Mouse (Mus musculus): ENCODE data around the gene Ptdss2. TPM values are rescaled to one million over a fixed set of nuclear protein-coding genes. Genes with fewer than 3 reads are reported as not detected.

The Ptdss2 gene
- polyA plus RNA-seq, 1 experiment from 2014 or later = 64.5 TPM

- no peak for ATAC-seq (ENCODE audit: low read depth)
- Histone ChIP-seq H3K4me1 (ENCODE audit: control insufficient read depth, insufficient read depth, low read length) (peaks cover 15% of the 10 kb centered on the region), H3K4me3 (ENCODE audit: low read depth, low read length) (peak overlapping the region; percentile 56), H3K36me3 (ENCODE audit: control insufficient read depth, insufficient read depth, low read length) (no peaks in the 10 kb centered on the region), H3K9ac (ENCODE audit: low read depth, low read length) (peak overlapping the region; percentile 69), H3K4me2 (ENCODE audit: low read depth, low read length) (peak overlapping the region; percentile 71), H3K27me3 (replicated peaks; ENCODE audit: control insufficient read depth, insufficient read depth, low read length) (no peaks in the 10 kb centered on the region), H3K27ac (replicated peaks; ENCODE audit: low read depth, low read length) (peak overlapping the region; percentile 86), H3K9me3 (ENCODE audit: control insufficient read depth, low read length) (no peaks in the 10 kb centered on the region)
- no peak for DNase-seq (ENCODE audit: low spot score)
- WGBS = 77% methylated on average over 5 of the region's 5 CpGs
Measured at GRCm38 (mm10) chr7:141173323-141173850, 51.2 kb downstream of the Ptdss2 start.

- Histone ChIP-seq H3K4me1 (ENCODE audit: control insufficient read depth, insufficient read depth, low read length) (peaks cover 6% of the 10 kb centered on the region; the same call in 1 of the 2 replicates), H3K9ac (ENCODE audit: low read depth, low read length) (no peak overlapping the region), H3K27ac (replicated peaks; ENCODE audit: low read depth, low read length) (no peak overlapping the region), H3K27me3 (replicated peaks; ENCODE audit: control insufficient read depth, insufficient read depth, low read length) (no peaks in the 10 kb centered on the region), H3K4me3 (ENCODE audit: low read depth, low read length) (no peak overlapping the region), H3K9me3 (ENCODE audit: control insufficient read depth, low read length) (no peaks in the 10 kb centered on the region), H3K36me3 (ENCODE audit: control insufficient read depth, insufficient read depth, low read length) (no peaks in the 10 kb centered on the region), H3K4me2 (ENCODE audit: low read depth, low read length) (no peak overlapping the region)
- ATAC-seq (ENCODE audit: low read depth) (no peak), DNase-seq (ENCODE audit: low spot score) (no peak)
- 88% methylated on average over 4 of the region's 4 CpGs for WGBS
Measured at GRCm38 (mm10) chr7:141175068-141175467, 52.9 kb downstream of the Ptdss2 start.

GRCm38 (mm10) chr7:141176173-141176572 lies 54.0 kb downstream of the Ptdss2 start:
- ATAC-seq (ENCODE audit: low read depth) (no peak), DNase-seq (ENCODE audit: low spot score) (peak; percentile 92)
- H3K36me3 ChIP-seq (ENCODE audit: control insufficient read depth, insufficient read depth, low read length) = no peaks in the 10 kb centered on the region
- H3K9me3 ChIP-seq (ENCODE audit: control insufficient read depth, low read length) = no peaks in the 10 kb centered on the region
- peak overlapping the region; percentile 25; the same call in 1 of the 2 replicates for H3K9ac ChIP-seq (ENCODE audit: low read depth, low read length)
- peaks cover 6% of the 10 kb centered on the region; the same call in 1 of the 2 replicates for H3K4me1 ChIP-seq (ENCODE audit: control insufficient read depth, insufficient read depth, low read length)
- H3K4me3 ChIP-seq (ENCODE audit: low read depth, low read length) = no peak overlapping the region
- H3K4me2 ChIP-seq (ENCODE audit: low read depth, low read length) = no peak overlapping the region
- H3K27ac ChIP-seq (replicated peaks; ENCODE audit: low read depth, low read length) = no peak overlapping the region
- no peaks in the 10 kb centered on the region for H3K27me3 ChIP-seq (replicated peaks; ENCODE audit: control insufficient read depth, insufficient read depth, low read length)
- 2% methylated on average over 8 of the region's 8 CpGs for WGBS

GRCm38 (mm10) chr7:141188194-141188593 lies 66.0 kb downstream of the Ptdss2 start:
- Histone ChIP-seq H3K36me3 (ENCODE audit: control insufficient read depth, insufficient read depth, low read length) (peaks cover 34% of the 10 kb centered on the region), H3K9me3 (ENCODE audit: control insufficient read depth, low read length) (no peaks in the 10 kb centered on the region), H3K4me3 (ENCODE audit: low read depth, low read length) (no peak overlapping the region), H3K9ac (ENCODE audit: low read depth, low read length) (no peak overlapping the region), H3K27me3 (replicated peaks; ENCODE audit: control insufficient read depth, insufficient read depth, low read length) (no peaks in the 10 kb centered on the region), H3K4me1 (ENCODE audit: control insufficient read depth, insufficient read depth, low read length) (peaks cover 11% of the 10 kb centered on the region), H3K27ac (replicated peaks; ENCODE audit: low read depth, low read length) (no peak overlapping the region), H3K4me2 (ENCODE audit: low read depth, low read length) (no peak overlapping the region)
- 74% methylated on average over 3 of the region's 3 CpGs for WGBS
- DNase-seq (ENCODE audit: low spot score) (no peak), ATAC-seq (ENCODE audit: low read depth) (no peak)

GRCm38 (mm10) chr7:141188733-141189132 lies 66.6 kb downstream of the Ptdss2 start:
- WGBS = 91% methylated on average over 3 of the region's 3 CpGs
- peaks cover 34% of the 10 kb centered on the region for H3K36me3 ChIP-seq (ENCODE audit: control insufficient read depth, insufficient read depth, low read length)
- H3K4me3 ChIP-seq (ENCODE audit: low read depth, low read length) = no peak overlapping the region
- no peaks in the 10 kb centered on the region for H3K27me3 ChIP-seq (replicated peaks; ENCODE audit: control insufficient read depth, insufficient read depth, low read length)
- no peaks in the 10 kb centered on the region for H3K9me3 ChIP-seq (ENCODE audit: control insufficient read depth, low read length)
- no peak overlapping the region for H3K27ac ChIP-seq (replicated peaks; ENCODE audit: low read depth, low read length)
- no peak overlapping the region for H3K4me2 ChIP-seq (ENCODE audit: low read depth, low read length)
- no peak for ATAC-seq (ENCODE audit: low read depth)
- peaks cover 11% of the 10 kb centered on the region for H3K4me1 ChIP-seq (ENCODE audit: control insufficient read depth, insufficient read depth, low read length)
- DNase-seq (ENCODE audit: low spot score) = no peak
- no peak overlapping the region for H3K9ac ChIP-seq (ENCODE audit: low read depth, low read length)

- Histone ChIP-seq H3K27me3 (replicated peaks; ENCODE audit: control insufficient read depth, insufficient read depth, low read length) (no peaks in the 10 kb centered on the region), H3K4me2 (ENCODE audit: low read depth, low read length) (no peak overlapping the region), H3K4me1 (ENCODE audit: control insufficient read depth, insufficient read depth, low read length) (peaks cover 11% of the 10 kb centered on the region), H3K9ac (ENCODE audit: low read depth, low read length) (no peak overlapping the region), H3K9me3 (ENCODE audit: control insufficient read depth, low read length) (no peaks in the 10 kb centered on the region), H3K36me3 (ENCODE audit: control insufficient read depth, insufficient read depth, low read length) (peaks cover 34% of the 10 kb centered on the region), H3K4me3 (ENCODE audit: low read depth, low read length) (no peak overlapping the region), H3K27ac (replicated peaks; ENCODE audit: low read depth, low read length) (no peak overlapping the region)
- ATAC-seq (ENCODE audit: low read depth) = no peak
- DNase-seq (ENCODE audit: low spot score) = no peak
- 82% methylated on average over 3 of the region's 3 CpGs for WGBS
Measured at GRCm38 (mm10) chr7:141190220-141190619, 68.0 kb downstream of the Ptdss2 start.

- no peak overlapping the region for H3K9ac ChIP-seq (ENCODE audit: low read depth, low read length)
- H3K4me1 ChIP-seq (ENCODE audit: control insufficient read depth, insufficient read depth, low read length) = peaks cover 11% of the 10 kb centered on the region
- no peaks in the 10 kb centered on the region for H3K27me3 ChIP-seq (replicated peaks; ENCODE audit: control insufficient read depth, insufficient read depth, low read length)
- ATAC-seq (ENCODE audit: low read depth) = no peak
- no peaks in the 10 kb centered on the region for H3K9me3 ChIP-seq (ENCODE audit: control insufficient read depth, low read length)
- no peak overlapping the region for H3K4me3 ChIP-seq (ENCODE audit: low read depth, low read length)
- DNase-seq (ENCODE audit: low spot score) = no peak
- H3K4me2 ChIP-seq (ENCODE audit: low read depth, low read length) = no peak overlapping the region
- 89% methylated on average over 14 of the region's 14 CpGs for WGBS
- H3K27ac ChIP-seq (replicated peaks; ENCODE audit: low read depth, low read length) = no peak overlapping the region
- peaks cover 34% of the 10 kb centered on the region for H3K36me3 ChIP-seq (ENCODE audit: control insufficient read depth, insufficient read depth, low read length)
Measured at GRCm38 (mm10) chr7:141191036-141191435, 68.9 kb downstream of the Ptdss2 start.

GRCm38 (mm10) chr7:141191796-141192685 lies 69.9 kb downstream of the Ptdss2 start:
- 84% methylated on average over 22 of the region's 24 CpGs for WGBS
- ATAC-seq (ENCODE audit: low read depth) (no peak), DNase-seq (ENCODE audit: low spot score) (no peak)
- no peak overlapping the region for H3K27ac ChIP-seq (replicated peaks; ENCODE audit: low read depth, low read length)
- no peaks in the 10 kb centered on the region for H3K9me3 ChIP-seq (ENCODE audit: control insufficient read depth, low read length)
- H3K4me1 ChIP-seq (ENCODE audit: control insufficient read depth, insufficient read depth, low read length) = peaks cover 11% of the 10 kb centered on the region
- H3K4me3 ChIP-seq (ENCODE audit: low read depth, low read length) = no peak overlapping the region
- peak overlapping the region; percentile 99; the same call in 1 of the 2 replicates for H3K4me2 ChIP-seq (ENCODE audit: low read depth, low read length)
- H3K27me3 ChIP-seq (replicated peaks; ENCODE audit: control insufficient read depth, insufficient read depth, low read length) = no peaks in the 10 kb centered on the region
- peak overlapping the region; percentile 35; the same call in 1 of the 2 replicates for H3K9ac ChIP-seq (ENCODE audit: low read depth, low read length)
- H3K36me3 ChIP-seq (ENCODE audit: control insufficient read depth, insufficient read depth, low read length) = peaks cover 34% of the 10 kb centered on the region
